Mouse (Mus musculus) thymus, adult 18-20 months (tissue): ENCODE results near the gene Gk.

Experiments used
- DNase-seq, 2 experiments: peaks; one replicate each; pipeline ENCODE4 v3.0.0; 2022; ENCODE audit warnings: mixed read lengths in 2 of 2

The Gk gene

DNA sequence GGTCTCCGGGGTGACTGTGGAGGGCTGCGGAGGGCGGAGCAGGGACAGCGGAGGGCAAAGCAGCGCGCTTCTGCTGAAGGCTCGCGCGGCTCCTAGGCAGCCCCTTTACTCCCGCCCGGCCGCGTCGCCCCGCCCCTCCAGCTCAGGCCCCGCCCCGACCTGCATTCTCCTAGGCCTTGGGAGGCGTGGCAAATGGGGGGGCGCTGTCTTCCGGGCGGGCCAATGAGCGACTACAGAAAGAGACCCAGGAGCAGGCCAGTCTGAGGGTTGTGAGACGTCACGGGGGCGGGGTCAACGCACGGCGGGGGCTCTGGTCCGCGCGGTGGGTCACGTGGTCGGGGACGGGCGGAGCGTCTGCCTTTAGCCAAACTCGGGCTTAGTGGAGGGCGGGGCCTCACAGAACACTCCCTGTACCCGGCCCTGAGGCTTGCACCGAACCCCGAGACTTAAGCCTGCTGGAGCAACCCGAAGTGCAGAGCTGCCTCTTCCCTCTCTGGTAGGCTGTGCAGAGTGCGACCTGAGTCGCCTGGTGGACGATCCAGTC, at the start of gene Gk:
Gene Gk (minus strand): TSS at position 276 of the 544 bp plus-strand sequence.
- peak; percentile 95 to 96 for DNase-seq

DNA sequence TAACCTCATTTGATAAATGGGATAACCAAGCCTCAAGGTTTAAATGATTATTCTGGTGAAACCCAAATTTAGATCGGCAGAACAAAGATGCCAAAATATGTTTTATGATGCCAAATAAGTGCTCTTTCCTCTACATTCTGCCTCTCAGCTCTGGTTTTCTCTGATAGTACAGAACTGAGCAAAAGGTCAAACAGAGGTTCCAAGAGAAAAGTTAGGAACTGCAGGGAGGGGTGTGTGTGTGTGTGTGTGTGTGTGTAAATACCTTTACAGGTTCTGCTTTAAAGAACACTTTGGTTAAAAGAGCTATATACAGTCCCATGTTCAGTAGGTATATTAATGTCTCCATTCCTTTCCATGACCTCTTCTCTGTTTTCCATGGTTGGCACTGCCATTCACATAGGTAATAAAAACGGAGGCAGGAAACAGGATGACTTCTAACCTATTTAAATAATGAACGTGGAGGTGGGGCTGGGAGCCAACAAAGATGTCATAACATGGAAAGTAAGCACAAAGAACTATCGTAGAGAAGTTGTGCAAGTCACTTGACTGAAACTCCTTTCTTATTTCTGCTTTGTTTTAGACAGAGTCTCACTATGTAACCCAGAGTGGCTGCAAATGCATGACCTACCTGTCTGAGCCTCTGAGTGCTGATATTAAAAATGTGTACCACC, 28.2 kb upstream of the Gk start:
- no peak for DNase-seq

DNA sequence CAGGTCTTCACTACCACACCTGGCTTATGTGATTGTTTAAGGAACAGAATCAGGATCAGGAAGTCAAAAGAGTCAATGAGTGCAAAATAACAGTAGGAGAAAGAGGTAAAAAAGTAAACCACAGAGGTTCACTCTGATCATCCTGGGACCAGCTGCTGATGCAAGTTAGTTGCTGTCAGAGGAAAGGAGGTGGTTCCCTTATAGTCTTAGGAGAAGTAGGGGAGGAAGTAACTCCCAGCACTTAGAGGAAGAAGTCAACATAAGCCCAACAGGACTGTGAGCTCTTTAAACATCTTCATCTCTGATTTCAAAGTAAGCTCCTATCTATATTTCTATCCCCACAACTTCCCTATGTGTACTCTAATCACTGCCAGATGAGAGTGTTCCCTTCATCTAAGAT, 26.4 kb upstream of the Gk start:
- DNase-seq, result no peak

DNA sequence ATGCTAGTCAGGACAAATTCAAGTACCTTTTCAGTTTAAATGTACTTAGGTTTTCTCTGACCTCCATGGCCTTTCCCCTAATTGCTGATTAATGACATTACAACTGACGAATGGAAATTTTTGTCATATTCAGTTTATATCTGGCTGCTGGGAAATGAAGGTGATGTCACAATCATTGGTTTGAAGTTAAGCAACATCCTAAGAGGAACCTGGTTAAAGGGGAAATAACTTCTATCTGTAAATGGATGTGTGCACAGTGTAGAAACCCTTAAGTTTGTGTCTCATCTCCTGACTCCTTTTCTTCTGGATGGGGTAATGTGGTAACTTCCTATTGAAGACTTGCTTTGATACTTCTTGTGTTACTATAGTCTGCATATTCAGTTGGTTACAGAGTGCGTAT, 20.8 kb upstream of the Gk start:
- DNase-seq, result no peak

DNA sequence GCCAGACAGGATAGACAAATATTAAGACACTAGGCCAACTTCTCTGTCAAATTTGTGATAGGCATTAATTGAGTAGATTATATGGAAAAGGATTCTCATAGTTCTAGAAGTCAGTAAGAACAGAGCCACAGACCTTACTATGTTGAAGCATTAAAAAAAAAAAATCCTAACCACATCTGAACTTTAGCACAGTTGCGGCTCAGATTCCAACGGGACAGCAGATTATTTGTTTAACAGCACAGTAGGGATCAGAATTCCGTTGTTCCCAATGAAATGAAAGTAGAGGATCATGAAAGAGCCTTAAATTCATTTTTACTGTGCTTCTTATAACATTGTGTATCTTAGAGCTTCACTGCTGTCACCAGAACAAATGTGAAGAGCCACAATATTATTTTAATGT, 1.7 kb upstream of the Gk start:
- no peak for DNase-seq

DNA sequence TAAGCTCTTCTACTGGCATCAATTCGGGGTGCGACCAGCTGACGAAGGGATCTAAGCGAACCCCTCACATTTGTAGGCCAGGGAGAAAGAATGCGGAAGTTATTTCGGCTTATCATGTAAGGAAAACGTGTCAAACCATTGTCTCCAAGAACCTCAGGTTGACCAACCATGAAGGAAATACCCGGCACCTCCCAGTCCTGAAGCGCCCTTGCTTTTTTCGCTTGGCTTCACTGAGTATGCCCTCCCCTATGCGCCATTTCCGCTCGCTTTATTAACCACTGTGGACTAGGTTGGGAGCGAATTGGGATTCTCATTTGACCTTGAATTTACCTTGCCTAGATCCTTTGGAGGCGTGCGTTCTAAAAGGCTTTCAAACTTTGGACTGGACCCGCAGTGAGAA, 522 bp upstream of the Gk start:
- DNase-seq, result peak in 1 of 2 experiments; percentile 6

DNA sequence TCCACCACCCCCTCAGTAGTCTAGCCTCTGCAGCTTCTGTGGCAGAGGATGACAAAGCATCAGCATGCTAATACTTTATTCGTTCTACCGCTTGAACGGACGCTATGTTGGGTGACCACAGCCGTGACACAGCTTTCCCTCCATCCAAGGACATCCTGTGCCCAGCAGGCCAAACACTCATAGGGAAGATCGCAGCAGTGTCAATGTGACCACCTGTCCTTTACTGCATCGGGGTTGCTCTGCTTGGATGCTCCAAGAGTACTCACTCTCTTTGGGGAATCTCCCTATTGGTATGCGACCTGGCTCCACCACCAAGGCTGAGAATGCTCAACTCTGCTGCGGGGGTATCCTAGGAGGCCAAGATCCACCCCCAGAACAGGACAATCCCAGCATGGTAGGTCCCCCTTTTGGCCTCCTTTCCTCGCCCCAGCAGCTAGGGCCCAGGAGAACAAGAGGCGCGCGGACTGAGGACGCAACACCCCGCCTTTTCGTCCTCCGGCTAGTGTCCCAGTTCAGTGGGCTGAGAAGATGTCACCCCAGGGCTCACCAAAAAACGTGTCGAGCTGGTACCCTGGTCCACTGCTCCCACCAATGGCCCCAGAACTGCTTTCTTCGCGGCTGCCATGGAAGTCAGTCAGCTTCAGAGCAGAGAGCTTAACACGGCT, 608 bp downstream of the Gk start:
- DNase-seq, result no peak

DNA sequence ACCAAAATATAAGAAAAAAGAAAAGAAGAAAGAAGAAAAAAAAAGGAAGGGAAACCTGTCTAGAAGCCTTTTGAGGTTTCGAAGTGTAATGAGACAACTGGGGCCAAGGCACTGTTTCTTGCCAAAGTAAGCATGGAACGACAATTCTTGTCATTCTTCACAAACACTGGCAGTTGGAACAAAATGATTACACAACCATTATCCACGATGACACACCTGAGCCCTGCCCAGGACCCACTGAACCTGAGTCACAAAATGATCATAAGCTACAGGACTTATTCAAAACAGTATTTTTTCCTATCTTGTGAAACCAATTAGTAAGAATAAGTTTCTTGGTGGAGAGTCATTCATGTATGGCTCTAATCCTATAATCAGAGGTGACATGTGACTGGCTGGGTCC, 5.3 kb downstream of the Gk start:
- DNase-seq, result no peak

DNA sequence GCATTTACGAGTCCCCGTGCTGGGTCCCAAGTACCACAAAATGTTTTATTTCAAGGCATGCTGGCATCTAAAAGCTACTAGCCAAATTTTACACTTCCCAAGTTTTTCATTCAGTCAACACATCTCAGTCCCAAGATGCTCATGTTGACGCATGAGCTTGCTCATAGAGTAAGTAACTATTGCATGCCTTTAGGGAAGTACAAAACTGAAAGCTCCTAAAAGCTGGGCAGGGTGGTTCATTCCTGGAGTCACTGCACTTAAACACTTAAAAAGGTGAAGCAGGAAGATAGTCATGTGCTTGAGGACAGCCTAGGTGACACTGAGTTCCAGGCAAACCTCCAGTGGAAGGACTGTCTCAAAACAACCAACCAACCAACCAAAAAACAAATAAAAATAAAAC, 5.9 kb downstream of the Gk start:
- no peak for DNase-seq

DNA sequence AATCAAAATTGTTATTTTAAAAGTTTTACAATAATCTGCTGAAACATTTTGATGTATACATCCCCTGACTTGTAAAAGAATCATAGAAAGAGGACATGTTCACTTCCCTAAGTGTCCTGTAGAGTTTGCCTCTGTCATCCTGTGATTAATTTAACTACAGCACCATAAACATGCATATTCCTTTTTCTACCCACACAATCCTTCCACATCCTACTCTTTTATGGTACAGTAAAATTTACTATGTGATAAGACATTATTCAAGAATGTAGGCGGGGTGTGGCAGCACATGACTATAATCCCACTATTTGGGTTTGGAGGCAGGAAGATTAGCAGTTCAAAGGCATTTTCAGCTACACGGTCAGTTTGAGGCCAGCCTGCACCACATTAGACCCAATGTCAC, 8.0 kb downstream of the Gk start:
- DNase-seq, result no peak

DNA sequence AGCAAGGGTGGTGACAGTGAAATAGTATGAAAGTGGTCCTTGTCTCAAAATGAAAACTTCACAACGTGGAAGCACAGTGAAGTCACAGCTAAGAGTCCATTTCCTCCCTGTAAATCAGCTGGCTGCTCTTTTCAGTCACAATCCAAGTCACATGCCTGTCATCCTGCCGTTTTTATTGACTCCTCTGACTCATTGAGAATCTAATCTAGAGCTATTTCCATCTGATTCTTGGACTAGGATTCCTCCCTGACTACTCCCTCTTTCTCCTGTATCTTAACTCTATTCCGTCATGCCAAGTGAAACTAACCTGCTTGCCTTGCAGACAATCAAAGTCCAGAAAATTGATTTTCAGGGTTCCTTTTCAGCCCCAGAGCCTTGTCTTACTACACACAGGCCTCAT, 20.6 kb downstream of the Gk start:
- no peak for DNase-seq

DNA sequence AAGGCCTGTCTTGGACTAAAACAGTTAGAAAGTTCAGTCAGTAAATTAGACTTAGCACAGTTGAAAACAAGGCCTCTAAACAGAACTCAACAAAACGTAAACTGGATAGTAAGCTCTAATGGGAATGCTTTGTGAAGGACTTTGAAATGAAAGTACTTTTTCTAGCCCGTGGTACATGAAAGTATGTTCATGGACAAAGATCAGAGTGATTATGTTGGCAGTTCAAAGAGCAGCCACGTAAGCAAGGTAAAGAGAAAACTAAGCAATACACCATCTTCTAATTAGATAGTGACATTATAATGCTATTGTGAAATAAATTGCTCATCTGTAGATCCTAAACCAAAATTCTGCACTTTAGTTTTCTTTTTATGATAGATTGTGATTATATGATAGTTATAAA, 32.8 kb downstream of the Gk start:
- no peak for DNase-seq

DNA sequence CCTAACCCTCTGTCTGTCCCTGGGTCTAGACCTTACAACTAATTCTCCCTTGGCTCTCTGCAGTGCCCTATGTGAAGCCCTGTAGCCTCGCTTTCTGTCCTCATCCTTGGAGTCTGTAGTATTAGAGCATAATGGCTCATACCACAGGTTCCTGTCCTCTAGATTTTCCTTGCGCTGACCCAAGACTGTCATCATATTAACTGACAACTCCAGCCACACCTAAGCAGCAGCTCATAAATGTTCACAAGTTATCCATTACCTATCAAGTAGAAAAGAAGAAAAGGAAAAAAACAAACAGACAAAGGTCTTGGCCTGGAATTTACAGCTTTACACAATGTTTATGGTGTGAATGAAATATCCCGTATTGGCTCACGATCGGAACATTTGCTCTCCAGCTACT, 43.4 kb downstream of the Gk start:
- no peak for DNase-seq

DNA sequence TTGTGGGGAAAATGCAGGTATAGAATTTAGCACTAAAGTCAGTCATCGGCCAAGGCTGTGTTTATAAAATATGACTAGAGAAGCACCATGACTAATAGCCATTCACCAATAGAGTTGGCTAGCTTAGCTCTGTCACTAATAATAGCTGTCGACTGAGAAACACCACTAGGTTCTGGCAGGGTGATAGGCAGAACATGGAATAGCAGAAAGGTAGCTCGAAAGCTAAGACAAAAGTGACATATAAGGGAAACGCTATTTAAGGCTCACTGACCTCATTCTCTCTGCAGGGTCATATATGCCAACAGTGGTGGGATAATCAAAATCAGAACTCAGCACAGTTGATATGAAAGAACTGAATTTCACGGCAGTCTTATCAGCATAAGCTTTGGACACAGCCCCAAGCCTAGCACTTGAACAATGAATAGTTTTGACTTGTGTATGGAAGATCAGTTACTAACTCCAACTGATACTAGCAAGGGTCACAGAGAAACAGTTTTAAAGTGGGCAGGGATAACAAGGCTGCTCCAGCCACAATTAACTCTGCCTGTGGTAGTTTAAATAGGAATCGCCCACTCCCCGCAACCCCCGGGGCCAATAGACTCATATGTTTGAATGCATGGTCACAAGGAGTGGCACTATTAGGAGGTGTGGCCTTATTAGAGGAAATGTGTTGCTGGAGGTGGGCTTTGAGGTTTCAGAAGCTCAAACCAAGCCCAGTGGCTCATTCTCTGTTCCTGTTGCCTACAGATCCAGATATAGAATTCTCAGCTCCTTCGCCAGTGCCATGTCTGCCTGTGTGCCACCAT, 45.3 kb downstream of the Gk start:
- no peak for DNase-seq

DNA sequence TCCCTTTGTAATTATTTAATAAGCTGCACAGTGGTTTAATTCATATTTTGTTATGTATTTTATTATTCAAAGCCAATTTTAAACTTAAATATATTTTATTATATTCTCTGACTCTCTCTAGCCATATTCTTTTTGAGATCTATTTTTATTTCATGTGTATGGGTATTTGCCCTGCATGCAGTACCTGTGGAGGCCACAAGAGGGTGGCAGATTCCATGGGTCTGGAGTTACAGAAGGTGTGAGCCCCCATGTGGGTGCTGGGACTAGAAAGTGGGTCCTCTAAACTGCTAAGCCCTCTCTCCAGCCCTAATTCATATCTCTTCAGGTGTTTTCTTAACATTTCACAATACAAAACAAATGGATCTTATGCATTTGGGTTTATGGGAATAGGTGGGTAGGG, 55.4 kb downstream of the Gk start:
- peak in 1 of 2 experiments; percentile 5 for DNase-seq

DNA sequence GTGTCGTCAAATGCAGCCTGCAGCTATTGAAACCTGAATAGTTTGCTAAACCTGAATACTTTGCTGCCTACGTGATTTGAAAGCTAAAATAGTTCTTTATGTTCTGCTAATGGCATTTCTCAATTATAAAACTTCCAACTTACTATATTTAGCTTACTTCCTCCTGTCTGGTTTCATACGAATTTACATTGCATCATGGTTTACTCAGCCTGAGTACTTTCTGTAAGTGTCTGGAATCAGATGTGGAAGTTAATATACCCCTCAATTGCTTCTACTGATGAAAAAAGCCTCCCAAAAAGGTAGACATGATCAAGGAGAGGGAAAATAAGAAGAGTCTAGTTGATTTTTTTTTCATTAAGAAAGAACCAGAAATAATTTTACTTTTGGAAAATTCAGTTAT, 66.2 kb downstream of the Gk start:
- no peak for DNase-seq

DNA sequence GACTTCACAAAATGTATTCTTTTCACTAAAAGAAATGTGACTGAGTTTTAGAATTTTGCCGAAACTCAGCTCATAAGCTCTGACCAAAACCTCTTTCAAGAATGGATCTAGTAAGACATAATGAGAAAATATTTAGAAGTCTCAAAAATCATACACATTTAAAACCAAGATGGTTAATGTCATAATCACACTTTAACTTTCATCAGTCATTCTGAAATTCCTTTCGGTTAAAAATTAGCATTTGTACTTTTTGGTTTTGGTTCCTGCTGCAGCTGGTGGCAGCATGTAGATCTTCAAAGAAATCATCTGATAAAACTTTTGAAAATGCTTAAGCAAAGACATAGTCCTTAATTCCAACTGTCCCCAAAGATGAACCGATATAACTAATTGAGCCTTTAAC, 70.9 kb downstream of the Gk start:
- no peak for DNase-seq

DNA sequence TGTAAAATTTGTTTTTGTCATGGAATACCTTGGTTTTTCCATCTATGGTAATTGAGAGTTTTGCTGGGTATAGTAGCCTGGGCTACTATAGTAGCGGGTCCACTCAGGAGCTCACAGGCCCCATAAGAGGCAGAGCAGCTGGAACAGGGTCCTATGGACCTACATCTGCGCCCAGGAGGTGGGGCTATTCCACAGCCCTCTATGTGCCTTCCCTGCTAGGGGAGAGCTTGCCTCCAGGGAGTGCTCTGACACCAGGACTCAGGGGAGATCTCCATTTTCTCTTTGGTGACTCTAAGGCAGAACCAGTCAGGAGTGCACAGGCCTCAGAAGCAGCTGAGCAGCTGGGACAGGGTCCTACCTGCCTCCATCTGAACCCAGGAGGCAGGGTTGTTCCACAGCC, 92.9 kb downstream of the Gk start:
- DNase-seq, result no peak

DNA sequence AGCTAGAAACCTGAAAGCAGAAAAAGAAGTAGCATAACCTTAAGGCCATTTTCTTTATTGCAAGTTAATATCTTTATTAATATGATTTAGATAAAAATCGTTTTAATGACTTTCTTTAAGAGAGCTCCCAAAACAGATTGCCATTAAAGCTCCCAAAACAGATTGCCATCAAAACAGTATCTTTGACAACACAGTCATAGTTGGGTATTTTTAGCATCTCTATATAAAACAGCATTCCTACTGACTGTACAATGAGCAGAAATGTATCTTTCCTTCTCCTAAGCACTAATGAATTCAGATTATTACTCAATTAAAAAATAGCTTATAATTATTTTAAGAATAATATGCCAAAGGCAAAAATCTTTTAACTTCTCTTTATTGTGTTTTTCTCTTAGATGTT, 94.5 kb downstream of the Gk start:
- DNase-seq, result no peak

DNA sequence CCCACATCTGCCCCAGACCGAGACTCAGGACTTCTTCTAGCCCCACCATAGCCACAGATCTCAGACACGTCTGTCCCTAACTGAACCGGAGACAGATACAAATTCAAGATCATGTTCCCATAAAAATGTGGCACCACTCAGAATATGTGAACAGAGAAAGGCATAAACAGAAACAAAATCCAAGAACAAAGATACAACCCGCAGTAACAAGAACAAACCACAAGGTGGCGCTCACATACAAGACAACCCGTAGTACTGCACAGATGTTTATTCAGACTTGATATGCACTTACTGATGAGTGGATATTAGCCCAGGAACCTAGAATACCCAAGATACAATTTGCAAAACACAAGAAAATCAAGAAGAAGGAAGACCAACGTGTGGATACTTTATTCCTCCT, 99.8 kb downstream of the Gk start:
- no peak for DNase-seq
